Mouse (Mus musculus): ENCODE results near the gene Eif5. TPM values are rescaled to one million over a fixed set of nuclear protein-coding genes. Genes with fewer than 3 reads are reported as not detected.
"Not testable (repeated sequence)": the region's sequence is repeated elsewhere in the genome, so short reads cannot be mapped to it uniquely, and the experiment has no call there.

The Eif5 gene
- total and polyA plus RNA-seq, 2 experiments: 93.7 to 94.2 TPM

DNA sequence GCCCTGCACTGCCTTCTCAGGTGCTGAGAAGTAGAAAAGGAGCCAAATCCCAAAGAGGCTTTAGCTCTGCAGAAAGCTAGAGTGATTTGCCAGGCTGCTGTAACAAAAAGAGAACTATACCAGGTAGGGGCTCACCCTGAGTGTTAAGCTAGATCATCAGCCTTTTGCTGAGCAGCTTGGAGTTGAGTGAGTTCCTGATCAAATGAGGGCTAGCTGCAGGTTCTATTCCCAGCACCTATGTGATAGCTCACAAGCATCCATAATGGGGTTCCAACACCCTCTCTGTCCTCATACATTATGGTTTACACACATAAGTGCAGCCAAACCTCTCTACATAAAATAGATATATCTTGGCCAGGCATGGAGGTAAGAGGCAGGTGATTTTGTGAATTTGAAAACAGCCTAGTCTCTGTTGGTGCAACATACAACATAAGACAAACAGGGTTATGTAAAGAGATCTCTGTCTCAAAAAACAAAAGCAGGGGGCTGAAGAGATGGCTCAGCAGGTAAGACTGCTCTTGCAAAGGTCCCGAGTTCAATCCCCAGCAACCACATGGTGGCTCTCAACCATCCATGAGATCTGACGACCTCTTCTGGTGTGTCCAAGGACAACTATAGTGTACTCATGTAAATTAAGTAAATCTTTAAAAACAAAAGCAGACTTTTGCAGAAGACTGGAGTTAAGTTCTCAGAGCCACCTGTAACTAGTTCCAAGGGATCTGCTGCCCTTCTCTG is 10.9 kb downstream of the Eif5 start:
- Histone ChIP-seq H3K9ac (ENCODE audit: low read depth, low read length) (no peak overlapping the region), H3K27me3 (ENCODE audit: control insufficient read depth, insufficient read depth, low read length) (no peaks in the 10 kb centered on the region), H3K4me3 (ENCODE audit: insufficient read depth, low read depth, low read length) (no peak overlapping the region), H3K36me3 (ENCODE audit: control insufficient read depth, insufficient read depth, low read length) (peaks cover 29% of the 10 kb centered on the region), H3K79me2 (ENCODE audit: control insufficient read depth, insufficient read depth, low read length) (no peaks in the 10 kb centered on the region), H3K4me1 (ENCODE audit: control insufficient read depth, insufficient read depth, low read length) (no peaks in the 10 kb centered on the region), H3K27ac (replicated peaks; ENCODE audit: insufficient read depth, low read depth, low read length) (no peak overlapping the region)
- no peak for TF ChIP-seq POLR2A (IDR thresholded peaks at IDR 0.05; ENCODE audit: extremely low read depth, insufficient read depth, low read length)
- TF ChIP-seq CTCF (IDR thresholded peaks at IDR 0.05; ENCODE audit: low read depth, low read length): no peak
- DNase-seq (ENCODE audit: extremely low read depth, low read depth, low spot score): no peak
- 62% methylated on average over 2 of the region's 2 CpGs for WGBS

DNA sequence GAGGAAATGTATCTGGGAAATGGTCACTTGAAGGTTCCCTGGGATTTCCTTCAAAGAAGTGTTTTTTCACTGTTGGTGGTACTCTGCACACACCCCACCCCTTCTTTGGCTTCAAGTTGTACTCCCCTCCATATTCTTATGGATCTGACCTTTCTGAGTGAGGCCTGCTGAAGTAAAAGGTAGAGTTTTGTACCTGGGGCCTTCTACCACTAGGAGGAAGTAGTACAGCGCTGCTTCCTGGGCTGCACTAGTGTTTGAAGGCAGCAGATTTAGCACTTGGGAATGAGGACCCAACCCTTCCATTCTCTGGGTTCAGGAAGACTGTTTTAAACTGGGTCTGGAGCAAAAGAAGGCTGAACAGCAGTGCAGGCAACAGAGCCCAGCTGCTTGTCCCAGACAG is 12.9 kb downstream of the Eif5 start:
- Histone ChIP-seq H3K27ac (replicated peaks; ENCODE audit: insufficient read depth, low read depth, low read length) (no peak overlapping the region), H3K4me3 (ENCODE audit: insufficient read depth, low read depth, low read length) (no peak overlapping the region), H3K4me1 (ENCODE audit: control insufficient read depth, insufficient read depth, low read length) (no peaks in the 10 kb centered on the region), H3K36me3 (ENCODE audit: control insufficient read depth, insufficient read depth, low read length) (peaks cover 15% of the 10 kb centered on the region), H3K9ac (ENCODE audit: low read depth, low read length) (no peak overlapping the region), H3K79me2 (ENCODE audit: control insufficient read depth, insufficient read depth, low read length) (no peaks in the 10 kb centered on the region), H3K27me3 (ENCODE audit: control insufficient read depth, insufficient read depth, low read length) (no peaks in the 10 kb centered on the region)
- no peak for DNase-seq (ENCODE audit: extremely low read depth, low read depth, low spot score)
- TF ChIP-seq CTCF (IDR thresholded peaks at IDR 0.05; ENCODE audit: low read depth, low read length) (no peak), POLR2A (IDR thresholded peaks at IDR 0.05; ENCODE audit: extremely low read depth, insufficient read depth, low read length) (no peak)
- 69% methylated on average over 1 of the region's 1 CpGs for WGBS

GRCm38 (mm10) chr12:111552342-111552741 is 14.5 kb downstream of the Eif5 start:
- H3K4me3 ChIP-seq (ENCODE audit: insufficient read depth, low read depth, low read length): no peak overlapping the region
- peaks cover 3% of the 10 kb centered on the region for H3K36me3 ChIP-seq (ENCODE audit: control insufficient read depth, insufficient read depth, low read length)
- no peaks in the 10 kb centered on the region for H3K4me1 ChIP-seq (ENCODE audit: control insufficient read depth, insufficient read depth, low read length)
- H3K27me3 ChIP-seq (ENCODE audit: control insufficient read depth, insufficient read depth, low read length): no peaks in the 10 kb centered on the region
- no peak for TF ChIP-seq CTCF (IDR thresholded peaks at IDR 0.05; ENCODE audit: low read depth, low read length)
- H3K79me2 ChIP-seq (ENCODE audit: control insufficient read depth, insufficient read depth, low read length): no peaks in the 10 kb centered on the region
- H3K27ac ChIP-seq (replicated peaks; ENCODE audit: insufficient read depth, low read depth, low read length): no peak overlapping the region
- H3K9ac ChIP-seq (ENCODE audit: low read depth, low read length): no peak overlapping the region
- WGBS: 86% methylated on average over 8 of the region's 8 CpGs
- no peak for DNase-seq (ENCODE audit: extremely low read depth, low read depth, low spot score)

DNA sequence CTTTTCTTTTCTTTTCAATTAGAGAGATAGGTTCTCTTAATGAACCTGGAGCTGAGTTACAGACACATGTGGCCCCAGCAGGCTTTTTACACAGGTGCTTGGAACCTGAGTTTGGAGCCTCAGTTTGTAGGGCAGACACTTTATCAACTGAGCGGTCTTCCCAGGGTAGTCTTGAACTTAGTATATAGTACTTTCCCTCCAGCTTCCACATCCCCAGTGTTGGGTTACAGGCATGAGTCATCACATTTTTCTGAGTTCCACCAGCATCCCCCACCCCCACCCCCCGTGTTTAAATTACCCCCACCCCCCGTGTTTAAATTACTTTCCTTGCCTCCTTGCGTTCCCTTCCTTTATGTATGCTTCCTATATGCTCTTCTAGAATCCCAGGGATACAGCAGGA is 17.5 kb downstream of the Eif5 start:
- Histone ChIP-seq H3K4me1 (ENCODE audit: control insufficient read depth, insufficient read depth, low read length) (no peaks in the 10 kb centered on the region), H3K27me3 (ENCODE audit: control insufficient read depth, insufficient read depth, low read length) (no peaks in the 10 kb centered on the region), H3K36me3 (ENCODE audit: control insufficient read depth, insufficient read depth, low read length) (no peaks in the 10 kb centered on the region), H3K4me3 (ENCODE audit: insufficient read depth, low read depth, low read length) (no peak overlapping the region), H3K27ac (replicated peaks; ENCODE audit: insufficient read depth, low read depth, low read length) (no peak overlapping the region), H3K9ac (ENCODE audit: low read depth, low read length) (no peak overlapping the region), H3K79me2 (ENCODE audit: control insufficient read depth, insufficient read depth, low read length) (no peaks in the 10 kb centered on the region)
- 74% methylated on average over 4 of the region's 4 CpGs for WGBS
- TF ChIP-seq CTCF (IDR thresholded peaks at IDR 0.05; ENCODE audit: low read depth, low read length) (no peak), POLR2A (IDR thresholded peaks at IDR 0.05; ENCODE audit: extremely low read depth, insufficient read depth, low read length) (no peak)
- no peak for DNase-seq (ENCODE audit: extremely low read depth, low read depth, low spot score)

- H3K4me1 ChIP-seq (ENCODE audit: control insufficient read depth, insufficient read depth, low read length); H3K79me2 ChIP-seq (ENCODE audit: control insufficient read depth, insufficient read depth, low read length); H3K27ac ChIP-seq (replicated peaks; ENCODE audit: insufficient read depth, low read depth, low read length); H3K36me3 ChIP-seq (ENCODE audit: control insufficient read depth, insufficient read depth, low read length); H3K4me3 ChIP-seq (ENCODE audit: insufficient read depth, low read depth, low read length); DNase-seq (ENCODE audit: extremely low read depth, low read depth, low spot score); H3K27me3 ChIP-seq (ENCODE audit: control insufficient read depth, insufficient read depth, low read length); H3K9ac ChIP-seq (ENCODE audit: low read depth, low read length): not testable (repeated sequence)
- WGBS: 80% methylated on average over 5 of the region's 5 CpGs
Measured at GRCm38 (mm10) chr12:111555893-111556292, 18.1 kb downstream of the Eif5 start.

- Histone ChIP-seq H3K79me2 (ENCODE audit: control insufficient read depth, insufficient read depth, low read length) (no peaks in the 10 kb centered on the region), H3K4me1 (ENCODE audit: control insufficient read depth, insufficient read depth, low read length) (no peaks in the 10 kb centered on the region), H3K9ac (ENCODE audit: low read depth, low read length) (no peak overlapping the region), H3K27me3 (ENCODE audit: control insufficient read depth, insufficient read depth, low read length) (no peaks in the 10 kb centered on the region), H3K27ac (replicated peaks; ENCODE audit: insufficient read depth, low read depth, low read length) (no peak overlapping the region), H3K4me3 (ENCODE audit: insufficient read depth, low read depth, low read length) (no peak overlapping the region), H3K36me3 (ENCODE audit: control insufficient read depth, insufficient read depth, low read length) (no peaks in the 10 kb centered on the region)
- TF ChIP-seq CTCF (IDR thresholded peaks at IDR 0.05; ENCODE audit: low read depth, low read length) (no peak), POLR2A (IDR thresholded peaks at IDR 0.05; ENCODE audit: extremely low read depth, insufficient read depth, low read length) (no peak)
- no peak for DNase-seq (ENCODE audit: extremely low read depth, low read depth, low spot score)
- 74% methylated on average over 6 of the region's 6 CpGs for WGBS
Measured at GRCm38 (mm10) chr12:111557538-111557937, 19.7 kb downstream of the Eif5 start.

All from liver, adult 2 months (tissue).